Mouse (Mus musculus) myocyte (in vitro differentiated cells): ENCODE results near the gene Ets1. TPM values are rescaled to one million over a fixed set of nuclear protein-coding genes. Genes with fewer than 3 reads are reported as not detected.

Source experiments
- H3K27me3 ChIP-seq: one replicate; pipeline ENCODE4 v1.6.1; 2011; ENCODE audit not compliant: control insufficient read depth, insufficient read depth, insufficient read length
- H3K36me3 ChIP-seq: one replicate; pipeline ENCODE4 v1.6.1; 2011; ENCODE audit not compliant: control insufficient read depth, insufficient read depth
- H3K4me2 ChIP-seq: one replicate; pipeline ENCODE4 v1.6.1; 2011; ENCODE audit warnings: low read depth, control low read depth
- H3K4me3 ChIP-seq: one replicate; pipeline ENCODE4 v1.5.1; 2011; ENCODE audit warnings: mild to moderate bottlenecking, control low read depth, moderate library complexity
- H3K79me2 ChIP-seq: one replicate; pipeline ENCODE4 v1.6.1; 2011; ENCODE audit not compliant: control insufficient read depth, insufficient read depth
- H3ac ChIP-seq: one replicate; pipeline ENCODE4 v1.6.1; 2011; ENCODE audit not compliant: control insufficient read depth, insufficient read length
- CEBPB ChIP-seq: IDR thresholded peaks from 2 replicates; pipeline ENCODE4 v1.6.1; 2011; ENCODE audit warnings: mild to moderate bottlenecking, moderate library complexity; ENCODE audit not compliant: poor library complexity, insufficient read depth, severe bottlenecking
- E2F4 ChIP-seq: IDR thresholded peaks from one replicate; pipeline ENCODE4 v1.6.1; 2011; ENCODE audit warnings: mild to moderate bottlenecking, control low read depth, moderate library complexity; ENCODE audit not compliant: insufficient read depth
- MAX ChIP-seq: IDR thresholded peaks from one replicate; pipeline ENCODE4 v1.6.1; 2011; ENCODE audit warnings: low read depth, mild to moderate bottlenecking, control low read depth
- MYOD1 ChIP-seq, 3 experiments: IDR thresholded peaks; one replicate each; pipeline ENCODE4 v1.6.1; 2011; ENCODE audit warnings: control low read depth in 2 of 3, low read depth in 2 of 3, mild to moderate bottlenecking in 2 of 3, moderate library complexity in 1 of 3; ENCODE audit not compliant: insufficient read length in 2 of 3, control insufficient read depth in 1 of 3
- MYOG ChIP-seq, 3 experiments: IDR thresholded peaks; one replicate each; pipeline ENCODE4 v1.6.1; 2011; ENCODE audit warnings: control low read depth in 2 of 3, low read depth in 2 of 3, mild to moderate bottlenecking in 2 of 3; ENCODE audit not compliant: insufficient read length in 2 of 3, control insufficient read depth in 1 of 3, insufficient read depth in 1 of 3
- POLR2A ChIP-seq: IDR thresholded peaks from one replicate; pipeline ENCODE4 v1.6.1; 2011; ENCODE audit warnings: low read depth, mild to moderate bottlenecking, control low read depth, moderate library complexity; ENCODE audit not compliant: insufficient read length
- POLR2AphosphoS2 ChIP-seq: IDR thresholded peaks from one replicate; pipeline ENCODE4 v1.6.1; 2011; ENCODE audit warnings: low read depth, control low read depth; ENCODE audit not compliant: insufficient read length
- REST ChIP-seq: IDR thresholded peaks from one replicate; pipeline ENCODE4 v1.6.1; 2011; ENCODE audit warnings: mild to moderate bottlenecking, control low read depth, moderate library complexity; ENCODE audit not compliant: insufficient read depth, insufficient read length
- SRF ChIP-seq: IDR thresholded peaks from one replicate; pipeline ENCODE4 v1.6.1; 2011; ENCODE audit warnings: low read depth; ENCODE audit not compliant: control insufficient read depth, insufficient read length
- TCF12 ChIP-seq: IDR thresholded peaks from one replicate; pipeline ENCODE4 v1.6.1; 2011; ENCODE audit warnings: mild to moderate bottlenecking, control low read depth; ENCODE audit not compliant: poor library complexity, insufficient read depth, severe bottlenecking
- TCF3 ChIP-seq: IDR thresholded peaks from one replicate; pipeline ENCODE4 v1.6.1; 2011; ENCODE audit warnings: low read depth, control low read depth; ENCODE audit not compliant: insufficient read length
- USF1 ChIP-seq: IDR thresholded peaks from one replicate; pipeline ENCODE4 v1.6.1; 2011; ENCODE audit warnings: low read depth, mild to moderate bottlenecking, control low read depth, moderate library complexity
- polyA plus RNA-seq: library from polyadenylated mRNA; unstranded; fragments of >200 nt; fragmentation: generic; extraction: Trizol; gene quantifications from one replicate; pipeline ENCODE4 v1.2.1, GENCODE M21; 2012; ENCODE audit warnings: missing spikeins

Gene Ets1
- polyA plus RNA-seq, 1 experiment: 5.4 TPM

DNA sequence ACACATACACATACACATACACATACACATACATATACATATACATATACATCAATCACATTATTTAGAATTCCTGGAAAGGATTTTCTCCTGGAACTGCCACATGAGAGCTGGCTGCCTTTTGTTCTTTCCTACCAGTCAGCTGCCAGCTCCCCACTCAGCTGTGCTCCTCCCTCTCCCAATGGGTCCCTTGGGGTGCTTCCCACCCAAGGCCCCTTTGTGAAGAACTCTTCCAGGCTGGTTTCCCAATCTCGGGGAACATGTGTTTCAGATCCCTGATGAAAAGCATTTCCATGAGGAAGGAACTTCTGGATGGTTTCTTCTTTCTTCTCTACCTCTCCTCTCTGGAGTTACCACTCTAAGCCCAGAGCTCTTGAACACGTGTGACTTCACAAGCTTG, 52.3 kb downstream of the Ets1 start:
- TF ChIP-seq POLR2A (no peak), E2F4 (no peak), USF1 (no peak), MYOG (IDR thresholded peaks at IDR 0.05; ENCODE audit: control insufficient read depth in 1 of 3, insufficient read depth in 1 of 3, insufficient read length in 2 of 3, low read depth in 2 of 3) (no peak), SRF (no peak), REST (no peak), TCF3 (no peak), TCF12 (no peak), MAX (no peak), CEBPB (no peak), MYOD1 (IDR thresholded peaks at IDR 0.05; ENCODE audit: control insufficient read depth in 1 of 3, insufficient read length in 2 of 3, low read depth in 2 of 3) (no peak), POLR2AphosphoS2 (no peak)

DNA sequence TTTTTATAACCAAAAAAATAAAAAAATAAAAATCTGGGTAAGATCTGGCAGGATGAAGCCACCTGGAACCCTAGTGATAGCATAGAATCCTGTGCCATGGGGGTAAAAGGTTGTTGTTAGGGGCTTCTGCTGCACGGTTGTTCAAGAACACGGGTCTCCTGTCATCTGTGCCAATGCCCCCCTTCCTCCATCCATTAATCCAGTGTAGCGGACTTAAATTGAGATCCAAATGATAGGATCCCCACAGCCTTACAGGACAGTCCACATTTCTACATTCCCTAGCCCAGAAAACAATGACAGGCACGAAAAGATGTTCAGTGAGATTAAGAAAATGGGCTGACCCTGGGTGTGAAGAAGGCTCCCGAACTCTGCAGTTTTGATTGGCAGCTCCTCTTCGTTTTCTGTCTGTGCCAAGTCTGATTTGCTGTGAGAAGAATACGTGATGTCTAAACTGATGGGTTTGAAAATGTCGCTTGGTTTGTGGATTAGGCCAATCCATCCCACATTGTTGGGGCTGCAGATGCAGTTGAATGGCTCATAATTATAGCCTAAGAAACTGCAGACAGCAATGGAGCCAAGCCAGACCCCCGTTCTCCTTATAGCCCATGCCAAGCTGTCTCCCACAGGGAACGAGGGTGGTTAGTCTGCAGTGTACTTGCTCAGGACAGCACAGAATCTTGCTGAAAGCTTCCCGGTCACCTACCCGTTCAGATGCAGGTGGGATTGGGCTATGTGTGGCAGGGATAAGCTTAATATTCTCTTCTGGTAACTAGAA, 55.3 kb downstream of the Ets1 start:
- Histone ChIP-seq H3K4me3 (no peak overlapping the region), H3K36me3 (no peaks in the 10 kb centered on the region), H3ac (no peak overlapping the region), H3K79me2 (peaks cover under 1% of the 10 kb centered on the region), H3K27me3 (no peaks in the 10 kb centered on the region), H3K4me2 (no peak overlapping the region)
- TF ChIP-seq USF1 (no peak), TCF3 (no peak), CEBPB (no peak), MYOD1 (IDR thresholded peaks at IDR 0.05; ENCODE audit: control insufficient read depth in 1 of 3, insufficient read length in 2 of 3, low read depth in 2 of 3) (no peak), REST (no peak), POLR2AphosphoS2 (no peak), TCF12 (no peak), MYOG (IDR thresholded peaks at IDR 0.05; ENCODE audit: control insufficient read depth in 1 of 3, insufficient read depth in 1 of 3, insufficient read length in 2 of 3, low read depth in 2 of 3) (no peak), E2F4 (no peak), MAX (no peak), POLR2A (no peak), SRF (no peak)

More for the DNA sequence above, 52.3 kb downstream of the Ets1 start:
- Histone ChIP-seq H3K36me3 (no peaks in the 10 kb centered on the region), H3K27me3 (no peaks in the 10 kb centered on the region), H3ac (no peak overlapping the region), H3K4me2 (no peak overlapping the region), H3K4me3 (no peak overlapping the region), H3K79me2 (no peaks in the 10 kb centered on the region)

DNA sequence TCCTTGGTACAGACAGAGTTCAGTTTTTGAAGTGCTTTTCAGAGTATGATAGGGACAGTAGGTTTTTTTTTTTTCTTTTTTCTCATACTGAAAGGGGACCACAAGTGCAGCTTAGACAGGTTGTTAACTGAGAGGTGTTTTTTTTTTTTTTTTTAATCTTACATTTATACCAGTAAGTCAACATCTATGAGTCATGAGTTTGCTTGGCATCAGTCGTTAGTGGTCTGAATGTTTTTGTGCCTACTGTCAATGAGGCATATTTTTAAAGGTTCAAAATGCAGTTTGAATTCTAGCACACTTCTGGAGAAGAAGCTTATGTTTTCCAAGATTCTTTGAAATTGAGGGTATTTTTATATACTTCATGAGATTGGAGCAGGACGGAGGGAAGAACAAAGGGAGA, 56.9 kb downstream of the Ets1 start:
- Histone ChIP-seq H3K4me3 (no peak overlapping the region), H3K4me2 (no peak overlapping the region), H3K27me3 (no peaks in the 10 kb centered on the region), H3K36me3 (no peaks in the 10 kb centered on the region), H3K79me2 (peaks cover 17% of the 10 kb centered on the region), H3ac (no peak overlapping the region)
- TF ChIP-seq E2F4: no peak
- TF ChIP-seq MYOG (IDR thresholded peaks at IDR 0.05; ENCODE audit: control insufficient read depth in 1 of 3, insufficient read depth in 1 of 3, insufficient read length in 2 of 3, low read depth in 2 of 3): no peak
- TF ChIP-seq CEBPB: no peak
- no peak for TF ChIP-seq MAX
- no peak for TF ChIP-seq POLR2AphosphoS2
- no peak for TF ChIP-seq REST
- no peak for TF ChIP-seq POLR2A
- TF ChIP-seq SRF: no peak
- no peak for TF ChIP-seq TCF3

DNA sequence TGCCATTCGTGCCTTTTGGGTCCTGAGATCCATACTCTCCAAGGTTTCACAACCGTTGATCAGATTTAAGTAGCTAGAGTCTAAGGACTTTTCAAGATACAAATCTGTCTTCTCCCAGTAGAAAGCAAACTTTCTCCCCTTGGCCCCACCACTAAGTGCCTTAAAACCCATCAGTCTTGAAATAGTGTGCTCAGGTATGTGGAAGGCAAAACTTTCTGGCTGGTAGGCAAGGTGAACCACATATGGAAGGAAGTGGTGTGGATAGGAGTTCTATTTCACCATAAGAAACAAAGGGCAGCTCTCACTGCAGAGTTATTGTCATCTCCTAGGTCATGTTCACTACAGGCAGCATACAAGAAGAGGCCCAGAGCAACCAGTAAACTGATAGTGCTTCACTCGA, 57.4 kb downstream of the Ets1 start:
- Histone ChIP-seq H3ac (no peak overlapping the region), H3K4me3 (no peak overlapping the region), H3K79me2 (peaks cover 20% of the 10 kb centered on the region), H3K36me3 (no peaks in the 10 kb centered on the region), H3K27me3 (no peaks in the 10 kb centered on the region), H3K4me2 (no peak overlapping the region)
- TF ChIP-seq POLR2AphosphoS2: no peak
- no peak for TF ChIP-seq REST
- no peak for TF ChIP-seq POLR2A
- TF ChIP-seq E2F4: no peak
- no peak for TF ChIP-seq MYOG (IDR thresholded peaks at IDR 0.05; ENCODE audit: control insufficient read depth in 1 of 3, insufficient read depth in 1 of 3, insufficient read length in 2 of 3, low read depth in 2 of 3)
- TF ChIP-seq TCF12: no peak
- no peak for TF ChIP-seq TCF3
- no peak for TF ChIP-seq SRF
- no peak for TF ChIP-seq CEBPB
- no peak for TF ChIP-seq MYOD1 (IDR thresholded peaks at IDR 0.05; ENCODE audit: control insufficient read depth in 1 of 3, insufficient read length in 2 of 3, low read depth in 2 of 3)
- TF ChIP-seq MAX: no peak
- no peak for TF ChIP-seq USF1
